20 mouse cellular contexts compared by ENCODE assay signal in genomic region chr5:113952519-113952918, GRCm38 (mm10). TPM values are rescaled to one million over a fixed set of nuclear protein-coding genes. Genes with fewer than 3 reads are reported as not detected.
DNase-seq lines count a peak whose midpoint lies in the region; ATAC-seq and TF ChIP-seq lines count a peak whose summit lies in the region.
"Had no signal": no experiment of that assay in that cellular context is flagged by ENCODE, and none has a peak within 500 bp of the region (broad histone marks: within the 10 kb centered on the region; RNA-seq: fewer than 3 reads in every experiment).

No protein-coding gene starts in this region.

- 54% methylated on average over 10 of the region's 10 CpGs for WGBS in heart, postnatal 0 days
- 60% methylated on average over 10 of the region's 10 CpGs for WGBS in heart, adult 2 months
- WGBS in macrophage (ENCODE audit: missing documents), result 7% methylated on average over 10 of the region's 10 CpGs

- no peaks in the 10 kb centered on the region for H3K79me2 ChIP-seq in heart, adult 2 months (replicated peaks; ENCODE audit: control insufficient read depth, insufficient read depth, low read length)
- no peaks in the 10 kb centered on the region for H3K79me2 ChIP-seq in MEL (ENCODE audit: control insufficient read depth, insufficient read depth, low read length, poor library complexity)
- H3K79me2 ChIP-seq in macrophage (ENCODE audit: inconsistent target), result peaks cover 33% of the 10 kb centered on the region; the same call in 1 of the 2 replicates

- no peak for TF ChIP-seq EP300 in heart, postnatal 0 days (IDR thresholded peaks at IDR 0.05; ENCODE audit: low read depth)
- TF ChIP-seq EP300 in heart, adult 2 months (IDR thresholded peaks at IDR 0.05; ENCODE audit: insufficient read depth, low read depth, low read length), result no peak
- peak in 1 of 2 experiments; percentile 46; a peak in 1 of 4 replicates for TF ChIP-seq EP300 in MEL (IDR thresholded peaks at IDR 0.05; ENCODE audit: low read depth in 1 of 2, low read length in 2 of 2)

- H3K9me3 ChIP-seq in heart, postnatal 0 days (replicated peaks; ENCODE audit: control insufficient read depth, low read length), result no peaks in the 10 kb centered on the region
- no peaks in the 10 kb centered on the region for H3K9me3 ChIP-seq in MEL (replicated peaks; ENCODE audit: insufficient read depth, low read length)
- H3K9me3 ChIP-seq: forebrain, embryonic 15.5 days; stomach, embryonic 15.5 days had no signal

- no peak for TF ChIP-seq CTCF in heart, postnatal 0 days (IDR thresholded peaks at IDR 0.05; ENCODE audit: low read depth)
- no peak for TF ChIP-seq CTCF in heart, adult 2 months (IDR thresholded peaks at IDR 0.05)
- no peak for TF ChIP-seq CTCF in MEL (IDR thresholded peaks at IDR 0.05 in 2 of 3, conservative IDR thresholded peaks at IDR 0.05 in 1 of 3; ENCODE audit: control insufficient read depth in 1 of 3, insufficient read depth in 1 of 3, low read depth in 2 of 3, low read length in 3 of 3, poor library complexity in 1 of 3, severe bottlenecking in 1 of 3)

- no peak for TF ChIP-seq POLR2A in heart, adult 2 months (IDR thresholded peaks at IDR 0.05; ENCODE audit: insufficient read depth, low read depth, low read length)
- TF ChIP-seq POLR2A in MEL (IDR thresholded peaks at IDR 0.05; ENCODE audit: control insufficient read depth in 1 of 2, insufficient read depth in 1 of 2, low read depth in 1 of 2, low read length in 2 of 2, poor library complexity in 1 of 2), result no peak

- ATAC-seq in heart, postnatal 0 days (ENCODE audit: insufficient read depth, low read depth), result no peak
- ATAC-seq: forebrain, embryonic 15.5 days; inflammation-experienced regulatory T-cells, adult 6 months had no signal

- no peak overlapping the region; the same call in 1 of the 2 replicates for H3K9ac ChIP-seq in heart, postnatal 0 days (replicated peaks; ENCODE audit: low read depth, low read length)
- no peak overlapping the region for H3K9ac ChIP-seq in heart, adult 2 months (ENCODE audit: low read depth, low read length)
- peak overlapping the region; percentile 44 for H3K9ac ChIP-seq in MEL (ENCODE audit: control insufficient read depth, low read depth, low read length, poor library complexity, severe bottlenecking)
- H3K9ac ChIP-seq: forebrain, embryonic 15.5 days; stomach, embryonic 15.5 days had no signal

- H3K36me3 ChIP-seq in heart, postnatal 0 days (replicated peaks; ENCODE audit: control insufficient read depth, insufficient read depth, low read length), result peaks cover 44% of the 10 kb centered on the region
- no peaks in the 10 kb centered on the region for H3K36me3 ChIP-seq in heart, adult 2 months (ENCODE audit: control insufficient read depth, insufficient read depth, low read length)
- H3K36me3 ChIP-seq in MEL (ENCODE audit: control insufficient read depth in 1 of 2, insufficient read depth in 2 of 2, low read length in 2 of 2) (peaks cover 0 to 17% of the 10 kb centered on the region in 2 experiments; a peak in 2 of 4 replicates), macrophage (ENCODE audit: inconsistent target) (peaks cover 44% of the 10 kb centered on the region)

- TF ChIP-seq RAD21 in MEL (IDR thresholded peaks at IDR 0.05; ENCODE audit: low read depth, low read length), result no peak

- H3K4me1 ChIP-seq in heart, postnatal 0 days (ENCODE audit: control insufficient read depth, insufficient read depth), result peaks cover 15% of the 10 kb centered on the region
- H3K4me1 ChIP-seq in heart, adult 2 months (ENCODE audit: control insufficient read depth, insufficient read depth, low read length), result peaks cover 2% of the 10 kb centered on the region; the same call in 1 of the 2 replicates
- H3K4me1 ChIP-seq in MEL (ENCODE audit: control insufficient read depth in 1 of 2, insufficient read depth in 2 of 2, low read length in 2 of 2), result peaks cover 3 to 24% of the 10 kb centered on the region in 2 experiments; a peak in 3 of 4 replicates
- H3K4me1 ChIP-seq: stomach, embryonic 15.5 days had no signal

- intact Hi-C loops in heart, adult 2 months (cut with DNase I), result loop anchor here (5.0 kb wide), 1 partner anchor 180 kb away; the partner anchor contains the start of genes Iscu and Sart3
- intact Hi-C loops in left cerebral cortex, postnatal 25 days (cut with DNase I), result loop anchor here (5.0 kb wide), 1 partner anchor 180 kb away; the partner anchor contains the start of genes Iscu and Sart3
- intact Hi-C loops in gastrocnemius, postnatal 14 days (cut with DNase I; ENCODE audit: low total_unique reads), result no loop called here

- H3K4me3 ChIP-seq in heart, postnatal 0 days (ENCODE audit: low read depth, low read length), result no peak overlapping the region
- no peak overlapping the region for H3K4me3 ChIP-seq in heart, adult 2 months
- H3K4me3 ChIP-seq in MEL (ENCODE audit: control insufficient read depth in 1 of 2, insufficient read depth in 1 of 2, low read depth in 2 of 2, low read length in 2 of 2), result no peak overlapping the region
- H3K4me3 ChIP-seq in macrophage (ENCODE audit: inconsistent target), result no peak overlapping the region
- H3K4me3 ChIP-seq: forebrain, embryonic 15.5 days; stomach, embryonic 15.5 days had no signal

- no peak for DNase-seq in heart, postnatal 0 days (ENCODE audit: low spot score)
- no peak for DNase-seq in heart, adult 2 months
- DNase-seq in MEL (ENCODE audit: low read depth, low spot score), result peak; percentile 75
- peak; percentile 49 for DNase-seq in fibroblast of lung, adult 2 months (ENCODE audit: low read depth)
- DNase-seq in left cerebral cortex, postnatal 25 days (ENCODE audit: low spot score in 2 of 2), result no peak
- no peak for DNase-seq in gastrocnemius, postnatal 14 days
- no peak for DNase-seq in thymus, adult 18-20 months
- DNase-seq: adrenal gland, adult 2 months; cerebellum, adult 9-11 months; gastrocnemius, postnatal 25 days; right cerebral cortex, postnatal 4 days had no signal

- no peak overlapping the region for H3K4me2 ChIP-seq in heart, postnatal 0 days (ENCODE audit: low read depth, low read length)
- H3K4me2 ChIP-seq: forebrain, embryonic 15.5 days; stomach, embryonic 15.5 days had no signal

- no peaks in the 10 kb centered on the region for H3K27me3 ChIP-seq in heart, postnatal 0 days (ENCODE audit: control insufficient read depth, insufficient read depth, low read length)
- H3K27me3 ChIP-seq in heart, adult 2 months (ENCODE audit: control insufficient read depth, insufficient read depth, low read length), result no peaks in the 10 kb centered on the region
- H3K27me3 ChIP-seq in MEL (ENCODE audit: control insufficient read depth in 1 of 2, insufficient read depth in 2 of 2, low read length in 2 of 2), result no peaks in the 10 kb centered on the region
- H3K27me3 ChIP-seq: CH12.LX; forebrain, embryonic 15.5 days; stomach, embryonic 15.5 days had no signal

- peak overlapping the region; percentile 53; the same call in 1 of the 2 replicates for H3K27ac ChIP-seq in heart, postnatal 0 days (ENCODE audit: low read depth)
- H3K27ac ChIP-seq in heart, adult 2 months, result no peak overlapping the region
- peak overlapping the region; percentile 83 for H3K27ac ChIP-seq in MEL (ENCODE audit: control insufficient read depth, low read depth, low read length)
- H3K27ac ChIP-seq in macrophage, result peak overlapping the region; percentile 96
- H3K27ac ChIP-seq: forebrain, embryonic 15.5 days; kidney, postnatal 0 days; stomach, embryonic 15.5 days had no signal

RNA-seq across cellular contexts. Expression of gene Ssh1, which starts 41.2 kb away (rescaled TPM):
- 7.1 and 10.0 TPM in 2 replicates for total RNA-seq in heart, postnatal 0 days (2014; rRNA removed; ENCODE audit: low replicate concordance)
- polyA plus RNA-seq in heart, postnatal 0 days (2015; fragmentation: Nextera tagmentation; extraction: Ambion mirVana), result 5.8 and 6.8 TPM in 2 replicates
- 10 to 100 TPM; 13.4 to 15.2 TPM for total RNA-seq in heart, adult 2 months (2021)
- polyA plus RNA-seq in heart, adult 2 months (2012; rRNA removed), result 7.4 and 9.8 TPM in 2 replicates
- total RNA-seq in MEL (2012; rRNA removed), result 2.3 and 4.0 TPM in 2 replicates
- polyA plus RNA-seq in MEL (2012; ENCODE audit: insufficient read depth in 1 of 2, insufficient read length in 2 of 2, low read depth in 1 of 2, low replicate concordance in 2 of 2, missing spikeins in 1 of 2), result 1 to 10 TPM in 1 of 2 experiments, not detected in 1; 6.8 TPM
- 10 to 100 TPM in 23 of 26 experiments, 1 to 10 TPM in 3; 4.7 to 60.9 (median 34.7) TPM for total RNA-seq in macrophage (2018; cell fraction: chromatin; rRNA removed)
- 10 to 100 TPM; 11.7 to 25.9 (median 20.7) TPM for total RNA-seq in macrophage (2018; cell fraction: cytosol; rRNA removed)
- 10 to 100 TPM; 10.1 to 47.8 (median 30.6) TPM for total RNA-seq in macrophage (2018; cell fraction: nucleus; rRNA removed)
- 8.9 to 10.3 TPM (median 10.0 TPM) in 3 replicates for polyA plus RNA-seq in macrophage (2018)
- 10 to 100 TPM; 19.3 to 19.8 TPM for total RNA-seq in left cerebral cortex, postnatal 25 days (2021)
- 1 to 10 TPM; 5.6 to 8.9 TPM for total RNA-seq in gastrocnemius, postnatal 14 days (2021)

RNA-seq across cellular contexts. Expression of gene Coro1c, which starts 44.0 kb away (rescaled TPM):
- total RNA-seq in heart, postnatal 0 days (2014; rRNA removed; ENCODE audit: low replicate concordance), result 78.2 and 93.4 TPM in 2 replicates
- polyA plus RNA-seq in heart, postnatal 0 days (2015; fragmentation: Nextera tagmentation; extraction: Ambion mirVana), result 40.0 and 46.6 TPM in 2 replicates
- total RNA-seq in heart, adult 2 months (2021), result 10 to 100 TPM; 24.6 to 30.1 TPM
- polyA plus RNA-seq in heart, adult 2 months (2012; rRNA removed), result 24.1 and 27.9 TPM in 2 replicates
- total RNA-seq in MEL (2012; rRNA removed), result 103 TPM in 2 replicates
- polyA plus RNA-seq in MEL (2012; ENCODE audit: insufficient read depth in 1 of 2, insufficient read length in 2 of 2, low read depth in 1 of 2, low replicate concordance in 2 of 2, missing spikeins in 1 of 2) (100 to 1,000 TPM in 1 of 2 experiments, 10 to 100 TPM in 1; 77.3 to 158 TPM), macrophage (2018) (171 to 329 TPM (median 266 TPM) in 3 replicates)
- total RNA-seq in macrophage (2018; cell fraction: chromatin; rRNA removed), result 100 to 1,000 TPM in 17 of 26 experiments, 10 to 100 TPM in 9; 22.3 to 244 (median 133) TPM
- 100 to 1,000 TPM; 158 to 295 (median 208) TPM for total RNA-seq in macrophage (2018; cell fraction: cytosol; rRNA removed)
- 100 to 1,000 TPM in 21 of 26 experiments, 10 to 100 TPM in 5; 51.2 to 265 (median 156) TPM for total RNA-seq in macrophage (2018; cell fraction: nucleus; rRNA removed)
- total RNA-seq in left cerebral cortex, postnatal 25 days (2021), result 10 to 100 TPM; 76.1 to 77.5 TPM
- total RNA-seq in gastrocnemius, postnatal 14 days (2021), result 10 to 100 TPM; 24.0 to 28.7 TPM

RNA-seq across cellular contexts. Expression of gene Dao, which starts 51.0 kb away (rescaled TPM):
- not detected in 2 replicates for total RNA-seq in heart, postnatal 0 days (2014; rRNA removed; ENCODE audit: low replicate concordance)
- not detected in 2 replicates for polyA plus RNA-seq in heart, postnatal 0 days (2015; fragmentation: Nextera tagmentation; extraction: Ambion mirVana)
- total RNA-seq in heart, adult 2 months (2021), result not detected
- polyA plus RNA-seq in heart, adult 2 months (2012; rRNA removed), result not detected in 2 replicates
- total RNA-seq in MEL (2012; rRNA removed), result not detected in 2 replicates
- under 1 TPM in 1 of 2 experiments, not detected in 1; 0.04 TPM for polyA plus RNA-seq in MEL (2012; ENCODE audit: insufficient read depth in 1 of 2, insufficient read length in 2 of 2, low read depth in 1 of 2, low replicate concordance in 2 of 2, missing spikeins in 1 of 2)
- not detected for total RNA-seq in macrophage (2018; cell fraction: chromatin; rRNA removed)
- total RNA-seq in macrophage (2018; cell fraction: cytosol; rRNA removed), result under 1 TPM in 1 of 26 experiments, not detected in 25; 0.14 TPM
- total RNA-seq in macrophage (2018; cell fraction: nucleus; rRNA removed), result not detected
- polyA plus RNA-seq in macrophage (2018), result not detected in 3 replicates
- not detected for total RNA-seq in left cerebral cortex, postnatal 25 days (2021)
- not detected for total RNA-seq in gastrocnemius, postnatal 14 days (2021)
- total RNA-seq: adrenal gland, adult 2 months; gastrocnemius, postnatal 25 days; layer of hippocampus, postnatal 25 days had no signal
- polyA plus RNA-seq: adrenal gland, adult 2 months; embryonic facial prominence, embryonic 11.5 days; forebrain, embryonic 15.5 days; inflammation-experienced regulatory T-cells, adult 6 months; limb, embryonic 11.5 days had no signal

Comparison
In these comparisons a context has a peak if more than half of its experiments do, and no peak if none do; other contexts are left out.
1. DNase-seq: peak in MEL (single experiment) and fibroblast of lung, adult 2 months (single experiment); none in heart, postnatal 0 days (single experiment), heart, adult 2 months (0 of 2), left cerebral cortex, postnatal 25 days (0 of 2), gastrocnemius, postnatal 14 days (single experiment) and thymus, adult 18-20 months (0 of 2).